Mouse (Mus musculus): ENCODE measurements around the gene Tcp11l2.

Gene Tcp11l2

DNA sequence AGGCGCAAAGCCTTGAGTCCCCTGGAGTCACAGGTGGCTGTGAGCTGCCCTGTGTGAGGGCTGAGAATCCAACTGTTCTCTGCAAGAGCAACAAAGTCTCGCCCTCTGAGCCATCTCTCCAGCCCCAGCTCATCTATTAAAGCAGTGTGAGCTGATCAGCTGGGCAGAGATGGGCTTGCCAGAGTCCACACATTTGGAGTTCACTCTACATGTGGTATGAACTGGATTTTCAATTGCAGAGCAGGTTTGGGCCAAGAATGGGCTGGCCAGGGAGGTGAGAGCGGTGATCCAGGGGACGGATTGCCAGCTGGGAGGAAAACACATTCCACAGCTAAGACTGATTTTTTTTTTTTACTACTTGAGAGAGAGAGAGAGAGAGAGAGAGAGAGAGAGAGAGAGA lies 80.2 kb downstream of the Tcp11l2 start:
- no peak for DNase-seq (ENCODE audit: low spot score)

DNA sequence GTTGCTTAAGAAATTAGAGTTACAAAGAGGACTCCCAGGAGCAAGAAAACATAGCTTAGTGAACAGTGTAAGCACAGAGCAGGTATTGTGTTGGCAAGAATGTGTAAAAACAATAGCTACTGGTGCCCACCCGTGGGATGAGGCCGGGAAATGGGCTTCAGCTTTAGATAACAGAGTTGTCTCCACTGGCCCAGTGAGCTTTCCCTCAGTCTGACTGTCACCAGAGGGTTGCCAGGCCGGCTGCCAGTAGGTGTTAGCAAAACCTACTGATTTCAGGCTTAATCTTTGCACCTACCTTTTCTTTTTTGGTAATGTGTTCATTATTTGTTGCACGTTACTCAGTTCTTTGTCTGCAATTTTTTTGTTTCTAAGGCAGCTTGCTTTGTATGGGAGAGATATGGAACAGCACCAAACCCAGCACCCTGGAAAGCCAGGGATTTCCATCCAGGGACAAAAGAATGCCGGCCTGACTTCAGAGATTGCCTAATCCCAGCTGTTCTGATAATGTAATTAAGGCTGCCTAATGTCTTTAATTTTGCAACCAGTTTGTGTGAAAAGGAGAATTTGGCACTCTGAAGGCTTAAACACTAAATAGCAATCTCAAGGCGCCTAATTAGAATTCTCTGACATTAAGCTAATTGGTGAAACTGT lies 81.1 kb downstream of the Tcp11l2 start:
- DNase-seq (ENCODE audit: low spot score): no peak

DNA sequence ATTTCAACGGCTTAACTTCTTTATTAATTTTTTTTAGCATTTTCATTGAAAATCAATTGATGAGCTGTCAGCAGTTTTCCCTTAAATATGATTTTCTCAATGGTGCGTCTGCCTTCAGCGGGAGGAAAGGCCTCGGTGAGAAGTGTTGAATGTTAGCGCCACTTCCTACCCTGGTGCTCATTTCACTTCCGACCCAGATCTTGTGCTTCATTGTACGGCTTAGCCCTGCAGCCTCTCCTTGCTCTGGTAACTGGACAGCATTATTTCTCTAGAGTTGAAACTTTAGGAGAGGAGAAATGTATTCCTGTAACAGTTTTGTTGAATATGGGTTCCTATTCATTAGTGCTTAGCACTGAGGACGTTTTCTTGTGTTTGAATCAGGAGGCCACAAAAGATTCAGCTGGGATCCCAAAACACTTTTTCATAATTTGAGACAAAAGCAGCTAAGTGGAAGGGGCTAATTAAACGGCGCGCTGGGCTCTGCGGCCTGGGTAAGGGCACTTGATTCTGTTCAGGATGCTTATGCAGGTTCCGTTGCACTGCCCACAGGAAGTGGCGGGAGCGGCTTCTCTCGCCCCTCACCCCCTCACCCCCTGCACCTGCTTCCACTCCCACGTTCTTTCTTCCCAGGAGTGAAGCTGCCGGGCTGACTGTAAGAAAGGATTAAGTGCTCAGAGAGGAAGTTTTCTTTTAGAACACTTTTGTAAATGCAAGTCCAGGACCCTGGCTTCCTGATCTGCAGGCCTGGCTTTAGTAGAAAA lies 81.8 kb downstream of the Tcp11l2 start:
- no peak for DNase-seq (ENCODE audit: low spot score)

DNA sequence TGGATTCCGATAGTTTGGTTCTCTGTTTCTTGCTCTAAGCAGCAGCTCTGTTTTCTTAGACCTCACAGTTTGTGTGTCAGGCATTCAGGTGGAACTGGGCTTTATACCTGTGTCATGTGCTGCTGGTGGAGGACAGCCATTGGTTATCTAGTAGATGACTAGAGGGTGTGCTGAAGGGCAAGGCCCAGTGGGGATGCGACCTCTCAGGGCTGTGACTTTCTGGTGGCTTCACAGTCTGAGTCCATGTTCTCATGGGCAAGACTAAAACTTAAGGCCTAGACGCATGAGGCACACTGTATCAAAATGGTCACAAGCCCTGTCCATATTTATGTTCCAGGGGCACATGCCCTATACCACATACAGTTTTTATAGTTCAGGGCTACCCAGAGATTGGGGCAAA lies 82.9 kb downstream of the Tcp11l2 start:
- DNase-seq (ENCODE audit: low spot score): no peak

DNA sequence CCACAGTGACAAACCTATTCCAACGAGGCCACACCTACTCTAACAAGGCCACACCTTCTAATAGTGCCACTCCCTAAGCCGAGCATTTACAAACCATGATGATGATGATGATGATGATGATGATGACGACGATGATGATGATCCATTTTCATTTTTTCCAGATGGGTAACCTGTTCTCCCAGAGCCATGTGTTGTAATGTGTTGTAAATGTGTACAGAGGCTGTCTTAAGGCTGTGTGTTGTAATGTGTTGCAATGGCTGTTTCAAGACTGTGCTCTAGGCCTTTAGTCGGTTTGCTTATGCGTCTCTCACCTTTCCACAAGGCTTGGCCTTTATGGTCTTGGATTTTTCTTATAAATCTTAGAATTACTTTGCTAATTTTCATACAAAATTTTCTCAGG lies 85.7 kb downstream of the Tcp11l2 start:
- DNase-seq (ENCODE audit: low spot score): no peak

Data from urinary bladder, postnatal 10 days (tissue).